Mouse (Mus musculus): Measurements from ENCODE around the gene Ch25h. TPM values are rescaled to one million over a fixed set of nuclear protein-coding genes. Genes with fewer than 3 reads are reported as not detected.

Ch25h gene
- 0.37 and 0.89 TPM in 2 replicates for total RNA-seq (2012; rRNA removed)

DNA sequence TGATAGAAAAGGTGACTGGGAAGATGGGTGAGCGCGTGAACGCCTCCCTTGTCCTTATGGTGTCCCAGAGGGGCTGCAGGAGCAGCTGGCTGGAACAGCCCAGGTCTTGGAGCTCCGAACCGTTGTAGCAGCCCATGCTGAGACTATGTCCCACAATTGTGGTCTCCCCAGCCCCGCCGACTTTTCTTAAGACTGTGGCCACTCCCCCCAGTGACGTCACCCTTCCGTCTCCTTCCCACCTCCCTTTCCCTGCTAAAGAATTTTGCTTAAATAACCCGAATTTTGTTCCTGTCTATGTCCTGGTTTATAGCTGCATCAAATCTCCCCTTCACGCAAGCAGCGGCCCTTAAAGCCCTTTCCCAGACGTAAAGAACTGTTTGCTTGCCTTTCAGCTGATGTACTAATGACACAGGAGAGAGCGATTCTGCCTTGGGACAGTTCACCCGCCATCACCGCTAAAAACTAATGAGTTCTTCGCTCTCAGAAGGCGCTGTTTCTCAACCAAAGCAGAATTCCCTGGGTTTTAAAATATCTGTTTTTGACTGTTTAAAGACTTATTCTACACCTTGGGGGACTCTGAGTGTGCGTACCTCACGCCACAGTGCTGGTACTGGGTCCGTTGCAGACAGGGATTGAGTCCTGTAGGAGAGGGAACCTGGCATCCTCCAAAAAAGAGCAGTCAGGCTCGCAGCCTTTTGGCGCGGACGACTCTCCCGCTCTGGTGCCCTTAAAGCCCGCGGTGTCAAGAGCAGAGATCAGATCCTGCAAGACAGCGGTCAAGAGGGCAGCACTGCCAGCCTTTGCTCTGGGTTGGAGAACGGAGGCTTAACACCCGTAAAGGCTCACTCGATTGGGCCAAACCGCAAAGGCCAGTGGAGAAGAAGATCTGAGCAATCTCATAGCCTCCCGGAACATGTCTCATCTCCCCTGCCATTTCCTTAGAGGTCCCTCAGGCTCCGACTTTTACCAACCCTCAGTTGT, at the start of gene Ch25h:
TSS of gene Ch25h (minus strand) at position 174 of the 981 bp plus-strand sequence.
- Histone ChIP-seq H3K9ac (ENCODE audit: insufficient read depth, low read depth, low read length, poor library complexity, severe bottlenecking) (no peak within 1 kb of the TSS), H3K4me1 (ENCODE audit: control insufficient read depth in 2 of 2, insufficient read depth in 2 of 2, low read length in 2 of 2, poor library complexity in 1 of 2) (peaks cover 0 to 7% of the 10 kb centered on the region in 2 experiments; a peak in 1 of 4 replicates), H3K9me3 (ENCODE audit: control insufficient read depth, insufficient read depth, low read depth, low read length) (no peaks in the 10 kb centered on the region), H3K36me3 (ENCODE audit: control insufficient read depth, insufficient read depth, low read length, poor library complexity, severe bottlenecking) (no peaks in the 10 kb centered on the region), H3K27ac (ENCODE audit: insufficient read depth, low read depth, low read length, poor library complexity, severe bottlenecking) (no peak within 1 kb of the TSS; the same call in 1 of the 2 replicates), H3K4me3 (ENCODE audit: insufficient read depth in 1 of 2, low read depth in 1 of 2, low read length in 2 of 2, poor library complexity in 1 of 2, severe bottlenecking in 1 of 2) (peak within 1 kb of the TSS; percentile 47 to 63)
- DNase-seq (ENCODE audit: low read depth, low spot score), result peak; percentile 51
- no peak for TF ChIP-seq HCFC1 (IDR thresholded peaks at IDR 0.05; ENCODE audit: borderline replicate concordance, insufficient read depth, low read length)
- in situ Hi-C loops (cut with MboI; ENCODE audit: low sequenced_read_pairs in 2 of 2, unreplicated experiment in 2 of 2), result no loop called here

DNA sequence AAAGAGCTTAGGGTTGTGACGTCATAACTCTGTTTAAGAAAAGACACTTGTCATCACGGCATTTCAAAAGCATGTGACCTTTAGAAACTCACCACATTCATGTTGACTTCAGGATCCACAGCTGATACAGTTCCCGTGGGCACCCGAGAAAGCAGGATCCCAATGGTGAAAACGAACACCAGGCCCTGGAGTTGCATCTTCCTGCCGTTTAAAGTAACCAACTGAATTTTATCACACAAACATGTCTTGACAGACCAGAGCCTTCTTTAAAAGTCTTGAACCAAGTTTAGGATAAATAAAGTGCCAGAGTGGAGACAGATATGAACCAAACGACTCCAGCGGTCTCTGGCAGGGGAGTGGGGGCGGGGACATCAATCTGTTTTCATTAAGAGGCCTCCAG, 49.7 kb upstream of the Ch25h start:
- H3K9ac ChIP-seq (ENCODE audit: insufficient read depth, low read depth, low read length, poor library complexity, severe bottlenecking), result no peak overlapping the region
- TF ChIP-seq HCFC1 (IDR thresholded peaks at IDR 0.05; ENCODE audit: borderline replicate concordance, insufficient read depth, low read length) (no peak), MAFK (IDR thresholded peaks at IDR 0.05; ENCODE audit: insufficient read depth, low read depth, low read length) (no peak), ZNF384 (IDR thresholded peaks at IDR 0.05; ENCODE audit: low read depth, low read length) (no peak), CHD2 (IDR thresholded peaks at IDR 0.05; ENCODE audit: low read depth, low read length) (no peak), ZC3H11A (IDR thresholded peaks at IDR 0.05; ENCODE audit: borderline replicate concordance, low read depth, low read length) (no peak)
- H3K4me1 ChIP-seq (ENCODE audit: control insufficient read depth in 2 of 2, insufficient read depth in 2 of 2, low read length in 2 of 2, poor library complexity in 1 of 2), result peaks cover 0 to 3% of the 10 kb centered on the region in 2 experiments; a peak in 2 of 4 replicates
- H3K36me3 ChIP-seq (ENCODE audit: control insufficient read depth, insufficient read depth, low read length, poor library complexity, severe bottlenecking), result no peaks in the 10 kb centered on the region
- DNase-seq (ENCODE audit: low read depth, low spot score), result no peak
- in situ Hi-C loops (cut with MboI; ENCODE audit: low sequenced_read_pairs in 2 of 2, unreplicated experiment in 2 of 2), result no loop called here
- H3K27ac ChIP-seq (ENCODE audit: insufficient read depth, low read depth, low read length, poor library complexity, severe bottlenecking), result no peak overlapping the region
- H3K4me3 ChIP-seq (ENCODE audit: insufficient read depth in 1 of 2, low read depth in 1 of 2, low read length in 2 of 2, poor library complexity in 1 of 2, severe bottlenecking in 1 of 2), result no peak overlapping the region
- no peaks in the 10 kb centered on the region for H3K9me3 ChIP-seq (ENCODE audit: control insufficient read depth, insufficient read depth, low read depth, low read length)

DNA sequence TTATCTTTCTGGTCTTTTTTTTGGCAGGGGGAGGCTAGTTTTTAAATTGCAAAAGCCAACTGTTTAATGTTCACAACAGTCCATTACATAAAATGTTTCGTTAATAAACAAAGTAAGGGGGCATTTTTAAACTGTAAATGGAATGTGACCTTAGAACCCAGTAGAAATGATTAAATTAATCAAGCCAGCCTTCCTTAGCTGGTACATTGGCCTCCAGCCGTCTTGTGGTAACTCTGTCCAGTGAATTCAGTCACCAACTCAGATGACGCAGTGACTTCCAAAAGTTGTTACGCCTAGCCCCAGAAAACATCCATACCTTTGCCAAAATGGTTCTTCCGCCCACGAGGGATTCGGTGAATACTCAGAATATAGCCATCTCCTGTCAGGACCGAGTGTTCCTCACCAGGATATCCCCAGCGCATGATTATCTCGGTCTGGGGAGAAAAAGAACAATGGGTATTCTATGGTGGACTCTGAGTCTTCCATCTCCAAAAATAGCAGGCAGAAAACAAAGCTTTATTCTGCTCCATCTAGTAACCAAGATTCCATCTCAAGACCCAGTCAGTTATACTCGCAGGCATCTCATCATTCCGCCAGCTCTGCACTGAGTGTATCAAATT, 48.3 kb upstream of the Ch25h start:
- Histone ChIP-seq H3K4me1 (ENCODE audit: control insufficient read depth in 2 of 2, insufficient read depth in 2 of 2, low read length in 2 of 2, poor library complexity in 1 of 2) (peaks cover 0 to 3% of the 10 kb centered on the region in 2 experiments; a peak in 2 of 4 replicates), H3K9me3 (ENCODE audit: control insufficient read depth, insufficient read depth, low read depth, low read length) (no peaks in the 10 kb centered on the region), H3K36me3 (ENCODE audit: control insufficient read depth, insufficient read depth, low read length, poor library complexity, severe bottlenecking) (no peaks in the 10 kb centered on the region), H3K27ac (ENCODE audit: insufficient read depth, low read depth, low read length, poor library complexity, severe bottlenecking) (no peak overlapping the region), H3K9ac (ENCODE audit: insufficient read depth, low read depth, low read length, poor library complexity, severe bottlenecking) (no peak overlapping the region), H3K4me3 (ENCODE audit: insufficient read depth in 1 of 2, low read depth in 1 of 2, low read length in 2 of 2, poor library complexity in 1 of 2, severe bottlenecking in 1 of 2) (no peak overlapping the region)
- in situ Hi-C loops (cut with MboI; ENCODE audit: low sequenced_read_pairs in 2 of 2, unreplicated experiment in 2 of 2), result no loop called here
- TF ChIP-seq CHD2 (IDR thresholded peaks at IDR 0.05; ENCODE audit: low read depth, low read length), result no peak
- TF ChIP-seq HCFC1 (IDR thresholded peaks at IDR 0.05; ENCODE audit: borderline replicate concordance, insufficient read depth, low read length), result no peak
- TF ChIP-seq MAFK (IDR thresholded peaks at IDR 0.05; ENCODE audit: insufficient read depth, low read depth, low read length), result no peak
- no peak for TF ChIP-seq ZC3H11A (IDR thresholded peaks at IDR 0.05; ENCODE audit: borderline replicate concordance, low read depth, low read length)
- TF ChIP-seq ZNF384 (IDR thresholded peaks at IDR 0.05; ENCODE audit: low read depth, low read length), result no peak
- DNase-seq (ENCODE audit: low read depth, low spot score), result no peak

DNA sequence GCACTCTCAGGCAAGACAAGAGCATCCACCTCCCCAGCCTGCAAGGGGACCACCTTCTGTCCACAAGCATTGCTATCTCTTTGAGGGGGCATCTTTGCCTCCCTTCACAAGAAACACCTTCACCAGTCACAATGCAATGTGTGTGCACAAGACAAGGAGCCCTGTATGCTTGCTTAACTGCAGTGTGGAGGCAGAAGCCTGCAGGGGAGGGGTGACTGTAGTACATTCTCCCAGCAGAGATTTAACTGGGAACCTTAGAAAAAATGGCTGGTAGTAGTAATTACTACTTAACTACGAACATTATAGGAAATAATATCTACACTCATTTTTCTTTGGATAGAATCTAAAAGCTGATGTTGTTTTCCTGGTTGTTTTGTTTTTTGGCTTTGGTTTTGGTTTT, 47.0 kb upstream of the Ch25h start:
- DNase-seq (ENCODE audit: low read depth, low spot score), result no peak
- Histone ChIP-seq H3K4me1 (ENCODE audit: control insufficient read depth in 2 of 2, insufficient read depth in 2 of 2, low read length in 2 of 2, poor library complexity in 1 of 2) (peaks cover 0 to 3% of the 10 kb centered on the region in 2 experiments; a peak in 2 of 4 replicates), H3K9ac (ENCODE audit: insufficient read depth, low read depth, low read length, poor library complexity, severe bottlenecking) (no peak overlapping the region), H3K36me3 (ENCODE audit: control insufficient read depth, insufficient read depth, low read length, poor library complexity, severe bottlenecking) (no peaks in the 10 kb centered on the region), H3K4me3 (ENCODE audit: insufficient read depth in 1 of 2, low read depth in 1 of 2, low read length in 2 of 2, poor library complexity in 1 of 2, severe bottlenecking in 1 of 2) (no peak overlapping the region), H3K27ac (ENCODE audit: insufficient read depth, low read depth, low read length, poor library complexity, severe bottlenecking) (no peak overlapping the region), H3K9me3 (ENCODE audit: control insufficient read depth, insufficient read depth, low read depth, low read length) (no peaks in the 10 kb centered on the region)
- TF ChIP-seq ZC3H11A (IDR thresholded peaks at IDR 0.05; ENCODE audit: borderline replicate concordance, low read depth, low read length) (no peak), HCFC1 (IDR thresholded peaks at IDR 0.05; ENCODE audit: borderline replicate concordance, insufficient read depth, low read length) (no peak)
- in situ Hi-C loops (cut with MboI; ENCODE audit: low sequenced_read_pairs in 2 of 2, unreplicated experiment in 2 of 2), result no loop called here
